Mouse (Mus musculus) frontal cortex, postnatal 36 days (tissue): ENCODE data around the gene Rrbp1.

Experiments used
- DNase-seq, 2 experiments: peaks; one replicate each; pipeline ENCODE4 v3.0.0; 2022; ENCODE audit warnings: low spot score in 2 of 2

Gene Rrbp1

DNA sequence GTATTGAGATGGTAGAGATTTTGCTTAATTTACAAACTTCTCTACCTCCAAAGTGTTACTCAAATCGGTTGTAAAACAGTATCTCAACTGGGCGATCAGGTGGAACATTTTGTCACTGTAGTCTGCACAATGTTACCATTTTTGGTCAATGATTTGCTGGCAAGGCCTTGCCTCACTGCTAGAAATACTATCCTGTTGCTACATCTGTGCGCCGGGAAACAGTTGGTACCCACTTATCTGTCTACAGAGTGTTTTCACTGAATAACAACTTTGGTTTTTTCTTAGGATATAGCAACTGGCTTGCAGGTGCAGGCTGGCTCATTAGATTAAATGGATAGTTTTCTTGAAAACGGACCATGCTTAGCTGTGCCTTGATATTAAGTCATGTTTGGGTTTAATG is 94.8 kb downstream of the Rrbp1 start:
- peak; percentile 16 to 31 for DNase-seq

DNA sequence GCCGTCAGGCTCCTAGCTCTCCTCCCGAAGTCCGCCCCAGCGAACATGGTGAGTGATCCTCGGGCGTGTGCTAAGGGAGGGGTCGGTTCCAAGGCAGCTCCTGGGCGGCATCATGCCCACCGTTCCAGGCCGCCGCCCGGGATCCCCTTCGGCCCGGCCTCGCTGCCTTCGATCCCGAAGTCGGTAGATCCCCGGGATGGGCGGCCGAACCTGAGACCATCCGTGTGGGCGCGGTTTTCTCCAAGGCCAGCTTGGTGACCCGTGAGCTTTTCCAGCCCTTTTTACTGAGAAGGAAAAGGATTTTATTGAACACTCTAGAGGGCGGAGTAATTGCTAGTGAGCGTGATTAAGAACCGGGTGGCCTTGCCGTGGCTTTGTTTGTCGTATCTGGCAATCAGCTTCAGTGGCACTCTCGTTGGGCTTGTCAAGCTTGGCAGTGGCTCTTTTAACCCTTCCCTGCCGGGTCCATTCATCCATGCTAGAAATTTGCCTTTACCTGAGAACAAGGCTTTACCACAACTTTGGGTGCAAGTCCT is 95.4 kb downstream of the Rrbp1 start:
- peak in 1 of 2 experiments; percentile 43 for DNase-seq

DNA sequence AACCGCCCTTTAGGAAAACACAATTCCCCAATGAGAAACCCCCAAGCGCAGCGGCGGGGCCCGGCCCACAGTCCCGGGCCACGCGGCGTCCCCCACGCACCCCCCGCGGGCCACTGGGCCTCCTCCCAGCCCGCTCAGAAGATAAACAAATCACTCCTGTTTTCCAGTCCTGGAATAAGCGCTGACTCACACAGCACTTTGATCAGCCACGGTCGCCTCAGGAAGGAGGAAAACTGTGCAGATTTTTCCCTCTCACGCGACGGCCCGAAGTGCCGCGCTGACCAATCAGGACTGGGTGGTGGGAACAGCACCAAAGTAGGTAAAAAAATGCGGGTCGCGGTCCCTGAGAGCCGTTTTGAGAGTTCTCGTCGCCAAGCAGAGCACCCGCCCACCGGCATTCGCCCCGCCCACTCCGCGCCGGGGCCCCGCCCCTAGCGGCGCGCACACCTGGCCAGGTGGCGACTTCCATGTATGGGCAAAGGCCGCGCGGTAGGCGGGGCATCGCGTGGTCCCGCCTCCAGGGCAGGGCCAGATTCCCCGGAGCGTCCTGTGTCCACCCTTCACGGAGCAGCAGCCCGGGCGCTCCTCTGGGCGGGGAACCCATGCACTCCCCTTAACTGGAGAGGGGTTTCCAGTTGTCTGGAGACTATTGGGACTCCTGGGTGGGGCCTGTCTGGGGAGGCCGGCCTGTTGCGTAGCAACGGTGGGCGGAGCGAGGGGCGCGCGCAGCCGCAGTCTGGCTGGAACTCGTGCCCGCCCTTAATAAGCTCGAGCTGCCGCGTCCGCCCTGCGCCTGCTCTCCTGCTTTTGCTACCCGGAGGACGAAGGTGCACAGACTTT is 96.1 kb downstream of the Rrbp1 start, which contains the start of gene Dstn:
Gene Dstn (plus strand): TSS at position 561 of the 840 bp plus-strand sequence.
- peak; percentile 95 for DNase-seq

DNA sequence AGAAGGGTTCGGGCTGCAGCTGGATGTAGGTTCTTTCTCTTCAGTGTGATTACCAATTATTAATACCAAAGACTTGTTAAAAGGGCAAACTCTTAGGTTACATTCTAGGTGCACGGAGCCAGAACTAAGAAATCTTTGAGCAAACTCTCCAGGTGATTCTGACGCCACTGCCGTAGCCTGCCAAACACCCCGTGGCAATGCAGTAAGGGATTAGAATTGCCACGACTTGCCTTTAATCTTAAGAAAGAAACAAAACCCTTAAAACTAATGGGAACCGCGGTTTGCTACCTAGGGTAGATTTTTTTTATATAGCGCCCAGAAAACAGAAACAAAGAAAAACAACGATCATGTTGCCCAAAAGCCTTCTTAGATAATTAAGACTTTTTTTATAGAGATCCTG is 96.8 kb downstream of the Rrbp1 start:
- no peak for DNase-seq

DNA sequence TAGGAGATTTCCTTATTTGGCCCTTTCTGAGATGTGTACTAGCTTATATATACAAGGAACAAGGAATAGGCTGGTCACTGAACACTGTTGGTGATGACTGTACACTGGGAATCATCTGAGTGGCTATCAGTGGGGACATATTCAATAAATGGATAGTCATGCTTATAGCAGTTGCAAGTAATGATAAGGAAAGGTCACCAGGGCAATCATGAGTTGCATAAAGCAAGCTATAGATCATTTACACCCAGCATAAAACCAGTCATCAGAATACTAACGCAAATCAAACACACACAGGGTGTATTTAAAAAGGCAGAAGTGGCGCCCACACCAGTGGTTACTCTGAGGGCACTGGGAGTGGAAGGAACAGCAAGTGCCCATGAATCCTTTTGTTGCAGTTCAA is 98.9 kb downstream of the Rrbp1 start:
- no peak for DNase-seq

DNA sequence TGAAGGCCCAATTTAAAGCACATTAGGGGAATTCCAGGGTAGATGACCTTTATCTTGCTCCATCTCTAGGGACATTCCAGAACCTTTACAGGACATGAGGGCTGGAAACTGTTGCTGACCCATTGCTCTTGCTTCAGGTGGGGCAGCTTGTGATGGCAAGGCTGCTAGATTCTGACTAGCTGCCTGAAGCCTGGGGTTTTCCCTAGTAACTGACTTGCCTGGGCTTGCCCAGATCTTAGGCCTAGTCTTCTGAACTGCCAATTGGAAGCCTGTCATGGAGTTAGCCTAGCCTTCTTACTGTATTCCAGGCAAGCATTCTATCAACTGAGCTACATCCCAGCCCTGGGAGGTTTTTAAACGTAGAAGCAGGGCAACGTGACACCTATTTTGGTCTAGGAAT is 101.8 kb downstream of the Rrbp1 start:
- DNase-seq = no peak

DNA sequence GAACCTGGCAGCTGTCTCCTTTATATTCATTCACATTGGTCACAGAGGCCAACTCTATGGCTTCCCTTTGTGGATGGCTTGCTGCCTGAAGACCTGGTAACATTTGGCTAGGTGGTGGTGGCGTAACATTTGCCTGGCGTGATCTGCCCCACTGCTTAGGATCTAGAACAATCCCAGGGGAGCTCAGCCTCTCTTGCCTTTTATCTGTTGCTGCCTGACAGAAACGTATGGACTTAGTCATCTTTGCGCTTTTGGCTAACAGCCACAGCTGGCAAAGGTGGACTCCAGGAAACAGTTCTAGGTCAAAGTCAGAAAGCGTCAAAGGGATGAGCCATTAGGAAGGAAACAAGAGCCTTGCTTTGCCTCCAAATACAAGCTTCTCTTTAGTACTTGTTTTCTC is 106.2 kb downstream of the Rrbp1 start:
- DNase-seq = no peak

DNA sequence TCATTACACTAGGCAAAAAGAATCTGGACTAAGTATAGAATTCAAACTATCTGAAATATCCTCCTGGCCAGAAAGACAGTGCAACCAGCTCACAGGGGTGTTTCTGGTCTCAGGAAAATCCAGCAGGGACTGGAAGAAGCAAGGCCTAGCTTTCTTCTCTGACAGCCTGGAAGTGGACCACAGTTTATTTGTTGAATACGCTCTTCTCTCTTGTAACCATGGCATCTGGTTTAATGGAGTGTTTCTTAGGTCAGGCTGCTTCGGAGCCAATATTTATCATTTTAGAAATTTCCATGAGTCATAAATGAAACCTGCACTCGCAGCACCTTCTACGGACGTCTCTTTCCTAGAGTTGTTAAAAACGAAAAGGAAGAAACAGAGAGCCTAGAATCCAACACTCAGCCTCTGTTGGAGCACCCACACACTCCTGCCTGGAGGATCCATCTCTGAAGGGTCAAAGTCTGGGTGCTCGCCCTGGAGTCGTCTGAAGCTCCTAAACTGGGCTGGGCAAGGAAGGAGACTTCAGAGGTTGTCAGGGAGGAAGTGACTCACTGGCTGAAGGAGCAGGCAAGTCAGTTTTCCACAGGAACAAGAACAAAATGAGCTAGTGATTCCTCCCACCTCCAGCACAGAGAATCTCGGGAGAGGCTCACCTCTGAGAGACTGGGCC is 107.6 kb downstream of the Rrbp1 start:
- DNase-seq = no peak

DNA sequence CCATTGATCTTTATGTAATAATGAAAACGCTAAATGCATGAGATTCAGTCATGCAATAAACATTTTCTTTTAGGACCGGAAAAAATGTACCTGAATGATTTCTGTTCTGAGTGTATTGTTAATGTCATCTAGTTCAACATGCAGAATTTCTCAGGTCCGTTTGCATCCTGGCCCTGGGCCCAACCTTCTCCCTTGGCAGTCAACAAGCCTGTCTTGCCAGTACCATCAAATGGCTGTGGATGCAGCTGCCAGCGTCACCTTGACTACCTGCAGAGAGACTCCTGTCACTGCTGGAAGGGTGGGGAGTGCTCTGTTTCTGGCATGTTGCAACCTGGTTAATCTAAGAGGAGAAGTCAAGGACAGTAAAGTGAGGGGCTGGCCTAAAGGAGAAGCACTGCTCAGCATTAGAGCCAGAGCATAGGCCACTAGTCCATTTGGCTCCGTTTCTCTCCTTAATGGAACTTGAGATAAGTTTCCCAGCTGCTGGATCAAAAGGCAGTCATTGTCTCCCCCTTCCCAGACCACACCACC is 110.2 kb downstream of the Rrbp1 start:
- DNase-seq = no peak

DNA sequence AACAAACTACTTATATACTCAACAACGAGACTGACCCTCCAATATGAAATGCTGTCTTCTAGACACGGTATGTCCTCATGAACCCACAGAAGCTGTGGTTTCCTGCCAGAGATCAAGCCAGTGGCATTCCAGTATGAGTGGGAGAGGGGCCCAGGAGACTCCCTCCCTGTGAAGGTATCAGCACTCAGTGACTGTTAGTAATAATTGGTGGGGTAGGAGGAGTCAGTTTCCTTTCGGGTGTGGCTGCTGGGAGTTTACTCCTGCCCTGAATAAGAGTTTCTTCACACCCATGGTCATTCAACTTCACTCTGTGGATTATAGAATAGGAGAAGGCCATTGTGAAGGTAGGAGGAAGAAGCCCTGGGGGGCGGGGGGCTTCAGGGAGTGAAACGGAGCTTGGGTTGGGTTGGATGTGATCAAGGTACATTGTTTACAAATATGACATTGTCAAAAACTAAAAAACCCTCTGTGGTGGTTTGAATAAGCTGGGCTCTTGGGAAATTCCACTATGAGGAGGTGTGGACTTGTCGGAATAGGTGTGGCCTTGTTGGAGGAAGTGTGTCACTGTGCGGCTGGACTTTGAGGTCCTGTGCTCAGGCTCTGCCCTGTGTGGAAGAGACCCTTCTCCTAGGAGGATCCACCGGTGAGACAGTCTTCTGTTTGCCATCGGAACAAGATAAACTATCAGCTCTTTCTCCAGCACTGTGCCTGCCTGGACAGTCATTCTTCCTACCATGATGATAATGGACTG is 111.4 kb downstream of the Rrbp1 start:
- no peak for DNase-seq
